Mouse (Mus musculus) megakaryocyte, adult 5-6 weeks (primary cell): ENCODE measurements around the gene Ppp1r14c. TPM values are rescaled to one million over a fixed set of nuclear protein-coding genes. Genes with fewer than 3 reads are reported as not detected.
A peak's percentile ranks its signal among the peaks of the same experiment; 100 is the strongest.

Source experiments
- ATAC-seq: 2 replicates; pipeline ENCODE4 v1.8.0; 2016; ENCODE audit warnings: mild to moderate bottlenecking, inconsistent platforms; ENCODE audit not compliant: poor library complexity, severe bottlenecking
- total RNA-seq, 2 experiments: library from RNA; stranded (forward) in 1 of 2; stranded (reverse) in 1 of 2; fragments of 153-499, 151-499 nt in 1 of 2; fragments of 221-1000, 200-1000 nt in 1 of 2; gene quantifications; 2 replicates each; pipeline versions ENCODE4 v1.2.3 to v1.2.4; 2015 to 2017

Gene Ppp1r14c
- total RNA-seq (2015) (0.13 TPM in 1 of 2 replicates, not detected in the other), total RNA-seq (2017) (not detected in 2 replicates)

GRCm38 (mm10) chr10:3366036-3366869, at the start of gene Ppp1r14c:
Ppp1r14c (plus strand) TSS chr10:3366057.
- ATAC-seq = no peak

GRCm38 (mm10) chr10:3321406-3321805, 44.5 kb upstream of the Ppp1r14c start:
- no peak for ATAC-seq

GRCm38 (mm10) chr10:3325447-3325846, 40.4 kb upstream of the Ppp1r14c start:
- ATAC-seq = peak; percentile 54

GRCm38 (mm10) chr10:3332880-3333279, 33.0 kb upstream of the Ppp1r14c start:
- ATAC-seq = peak; percentile 71

GRCm38 (mm10) chr10:3334570-3334969, 31.3 kb upstream of the Ppp1r14c start:
- no peak for ATAC-seq

- no peak for ATAC-seq
Measured at GRCm38 (mm10) chr10:3336729-3337329, 29.0 kb upstream of the Ppp1r14c start.

- ATAC-seq = no peak
Measured at GRCm38 (mm10) chr10:3337330-3337901, 28.4 kb upstream of the Ppp1r14c start.

- no peak for ATAC-seq
Measured at GRCm38 (mm10) chr10:3345706-3346105, 20.2 kb upstream of the Ppp1r14c start.

- no peak for ATAC-seq
Measured at GRCm38 (mm10) chr10:3359531-3359930, 6.3 kb upstream of the Ppp1r14c start.

- no peak for ATAC-seq
Measured at GRCm38 (mm10) chr10:3365671-3366035, 204 bp upstream of the Ppp1r14c start.

- no peak for ATAC-seq
Measured at GRCm38 (mm10) chr10:3366870-3367431, 1.1 kb downstream of the Ppp1r14c start.

GRCm38 (mm10) chr10:3367440-3367839, 1.6 kb downstream of the Ppp1r14c start:
- no peak for ATAC-seq

GRCm38 (mm10) chr10:3383176-3383575, 17.3 kb downstream of the Ppp1r14c start:
- no peak for ATAC-seq

GRCm38 (mm10) chr10:3392251-3392650, 26.4 kb downstream of the Ppp1r14c start:
- ATAC-seq = no peak

- ATAC-seq = no peak
Measured at GRCm38 (mm10) chr10:3393548-3393947, 27.7 kb downstream of the Ppp1r14c start.

- no peak for ATAC-seq
Measured at GRCm38 (mm10) chr10:3394193-3394592, 28.3 kb downstream of the Ppp1r14c start.

GRCm38 (mm10) chr10:3394671-3395288, 28.9 kb downstream of the Ppp1r14c start:
- ATAC-seq = no peak

GRCm38 (mm10) chr10:3395341-3395931, 29.6 kb downstream of the Ppp1r14c start:
- ATAC-seq = no peak

GRCm38 (mm10) chr10:3396008-3396795, 30.3 kb downstream of the Ppp1r14c start:
- no peak for ATAC-seq

GRCm38 (mm10) chr10:3397406-3397805, 31.5 kb downstream of the Ppp1r14c start:
- ATAC-seq = no peak
